Mouse (Mus musculus) embryonic facial prominence, embryonic 14.5 days (tissue): ENCODE measurements around the gene Six6. TPM values are rescaled to one million over a fixed set of nuclear protein-coding genes. Genes with fewer than 3 reads are reported as not detected.

Experiments used
- polyA plus RNA-seq: library from polyadenylated mRNA; unstranded; fragments of >200 nt; fragmentation: Nextera tagmentation; extraction: Ambion mirVana; gene quantifications from 2 replicates; pipeline ENCODE4 v1.2.1, GENCODE M21; 2014

The Six6 gene
- polyA plus RNA-seq, 1 experiment from 2014 or later: 0.35 TPM

Other genes starting within 250 kb of the Six6 start
- gene Ppm1a, start 182.4 kb upstream of the Six6 start, polyA plus RNA-seq: 82.5 and 84.3 TPM in 2 replicates
- 3.6 and 4.0 TPM in 2 replicates for gene 4930447C04Rik, start 882 bp downstream of the Six6 start, polyA plus RNA-seq
- 46.5 and 53.9 TPM in 2 replicates for gene Six1, start 114.0 kb downstream of the Six6 start, polyA plus RNA-seq
- gene Six4, start 173.6 kb downstream of the Six6 start, polyA plus RNA-seq: 6.3 and 7.0 TPM in 2 replicates
- 38.2 and 41.7 TPM in 2 replicates for gene Mnat1, start 183.8 kb downstream of the Six6 start, polyA plus RNA-seq